Mouse (Mus musculus) olfactory bulb, adult 2 months (tissue): Measurements from ENCODE around the gene Psma1. TPM values are rescaled to one million over a fixed set of nuclear protein-coding genes. Genes with fewer than 3 reads are reported as not detected.

Source experiments
- H3K27ac ChIP-seq: fragments of 200-500 bp; 2 replicates; pipeline ENCODE4 v1.5.1; 2012; ENCODE audit warnings: low read depth, low read length; ENCODE audit not compliant: insufficient read depth
- H3K4me1 ChIP-seq: fragments of 200-500 bp; 2 replicates; pipeline ENCODE4 v1.6.1; 2012; ENCODE audit warnings: low read length; ENCODE audit not compliant: control insufficient read depth, insufficient read depth
- H3K4me3 ChIP-seq: fragments of 200-500 bp; 2 replicates; pipeline ENCODE4 v1.5.1; 2012; ENCODE audit warnings: mild to moderate bottlenecking, low read depth, low read length, moderate library complexity; ENCODE audit not compliant: insufficient read depth
- CTCF ChIP-seq: fragments of 200-500 bp; IDR thresholded peaks from 2 replicates; pipeline ENCODE4 v1.5.1; 2012; ENCODE audit warnings: low read depth, mild to moderate bottlenecking, low read length, moderate library complexity; ENCODE audit not compliant: insufficient read depth
- POLR2A ChIP-seq: fragments of 200-500 bp; IDR thresholded peaks from 2 replicates; pipeline ENCODE4 v1.6.1; 2012; ENCODE audit warnings: mild to moderate bottlenecking, low read depth, low read length, moderate library complexity; ENCODE audit not compliant: insufficient read depth
- WGBS: fragments of 180-500 bp; shearing (Covaris S2); methylation state at CpG from one replicate; pipeline ENCODE4 v1.1.7; 2018; 5-methylcytosine and 5-hydroxymethylcytosine counted together
- polyA plus RNA-seq: library from polyadenylated mRNA; stranded (reverse); fragments of >200 nt; gene quantifications from 2 replicates; pipeline ENCODE4 v1.2.4, GENCODE M21; 2012; ENCODE audit warnings: low replicate concordance; ENCODE audit not compliant: missing spikeins, insufficient read depth, insufficient read length

Gene Psma1
- polyA plus RNA-seq, 1 experiment: not detected

DNA sequence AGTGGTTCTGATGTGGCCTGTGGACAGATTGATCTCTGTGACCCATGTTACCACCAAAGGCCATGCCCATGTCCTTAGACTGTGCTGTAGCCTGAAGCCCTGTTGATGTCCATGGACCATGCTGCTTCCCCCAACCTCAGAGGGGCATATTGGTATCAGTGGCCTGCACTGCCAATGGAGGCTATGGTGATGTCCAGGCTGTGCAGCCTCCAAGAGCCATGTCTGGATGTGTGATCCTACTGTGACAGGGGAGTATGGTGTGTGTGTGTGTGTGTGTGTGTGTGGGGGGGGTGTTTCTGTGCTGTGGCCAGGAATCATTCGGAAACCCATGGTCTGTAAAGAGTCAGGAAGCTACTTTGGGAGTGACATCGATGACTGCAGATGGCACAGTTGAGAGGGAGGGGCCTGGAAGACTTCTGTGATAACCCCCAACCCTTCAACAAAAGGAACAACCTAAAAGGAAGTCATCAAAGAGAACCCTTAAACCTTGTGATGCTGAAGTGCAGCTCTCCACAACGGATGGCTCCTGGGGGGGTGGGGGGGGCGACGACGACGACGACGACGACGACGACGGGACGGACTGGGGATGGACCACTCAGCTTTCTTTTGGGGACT lies 8.5 kb upstream of the Psma1 start:
- H3K4me3 ChIP-seq: no peak overlapping the region
- H3K27ac ChIP-seq: no peak overlapping the region
- 96% methylated on average over 14 of the region's 14 CpGs for WGBS
- no peaks in the 10 kb centered on the region for H3K4me1 ChIP-seq
- no peak for TF ChIP-seq CTCF
- TF ChIP-seq POLR2A: no peak

DNA sequence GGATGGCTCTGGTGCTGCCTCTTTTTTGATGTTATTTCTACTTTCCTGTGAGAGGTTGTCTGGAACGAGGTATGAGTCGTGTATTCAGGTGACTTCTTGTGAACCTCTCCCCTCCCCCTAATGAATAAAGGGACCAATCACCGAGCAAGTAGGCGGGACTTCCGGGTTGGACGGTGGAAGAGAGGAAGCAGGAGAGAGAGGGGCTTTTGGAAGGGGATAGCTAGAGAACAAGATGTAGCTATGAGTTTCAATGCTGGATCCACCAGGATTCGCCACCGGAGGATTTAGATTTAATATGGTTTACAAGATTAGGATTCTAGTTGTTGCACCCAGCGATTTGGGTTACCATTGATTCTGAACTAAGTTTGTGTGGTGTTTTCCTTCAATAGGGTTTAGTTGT lies 7.1 kb upstream of the Psma1 start:
- Histone ChIP-seq H3K27ac (no peak overlapping the region), H3K4me1 (no peaks in the 10 kb centered on the region), H3K4me3 (no peak overlapping the region)
- WGBS: 79% methylated on average over 9 of the region's 9 CpGs
- TF ChIP-seq POLR2A (no peak), CTCF (no peak)

DNA sequence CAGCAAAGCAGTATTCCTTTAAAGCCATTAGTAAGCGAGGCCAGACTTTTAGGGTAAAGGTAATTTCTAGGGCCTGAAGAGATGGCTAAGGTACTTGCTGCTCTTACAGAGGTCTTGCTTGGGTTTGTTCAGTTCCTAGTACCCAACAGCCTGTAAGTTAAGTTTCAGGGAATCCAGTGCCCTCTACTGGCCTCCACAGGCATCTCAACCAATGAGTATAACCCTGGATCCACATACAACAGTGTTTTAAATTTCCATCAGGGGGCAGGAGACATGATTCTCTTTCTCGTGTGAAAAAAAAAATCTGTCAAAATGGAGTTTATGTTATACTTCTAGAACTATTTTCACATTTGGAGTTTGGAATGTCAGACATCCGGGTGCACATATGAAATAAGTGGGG lies 5.8 kb upstream of the Psma1 start:
- 56% methylated on average over 3 of the region's 3 CpGs for WGBS
- no peak for TF ChIP-seq CTCF
- TF ChIP-seq POLR2A: no peak

DNA sequence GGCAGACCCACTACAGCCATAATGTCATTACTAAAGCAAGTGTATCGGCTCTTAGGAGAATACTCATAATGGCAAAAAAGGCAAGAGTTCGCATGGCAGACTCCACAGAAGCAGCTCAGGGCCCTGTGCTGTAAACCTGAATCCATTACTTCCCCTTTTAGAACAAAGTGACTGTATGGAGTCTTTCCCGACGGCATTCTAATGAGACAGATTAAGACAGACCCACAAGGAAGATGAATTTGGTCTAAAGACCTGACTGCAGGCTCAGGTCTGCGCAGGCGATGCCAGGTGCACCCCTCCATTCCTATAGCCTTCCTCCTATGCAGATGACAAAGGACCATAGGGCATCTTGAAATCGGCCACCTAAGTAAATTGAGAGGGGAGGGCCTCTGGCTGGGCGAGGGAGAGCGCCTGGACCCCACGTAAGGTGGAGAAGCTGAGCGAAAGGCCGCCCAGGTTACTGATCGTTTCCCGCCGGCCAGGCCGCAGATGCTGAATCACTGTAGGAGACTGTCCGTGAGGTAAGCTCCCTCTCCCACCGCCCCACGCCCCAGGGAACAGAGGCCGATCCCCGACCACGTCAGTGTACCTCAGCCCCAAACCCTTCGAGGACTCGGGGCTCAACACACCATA lies 430 bp downstream of the Psma1 start:
- Histone ChIP-seq H3K4me1 (no peaks in the 10 kb centered on the region), H3K27ac (peak overlapping the region; percentile 38; the same call in 1 of the 2 replicates), H3K4me3 (peak overlapping the region; percentile 86)
- under 1% methylated on average over 24 of the region's 24 CpGs for WGBS
- TF ChIP-seq CTCF (no peak), POLR2A (no peak)

More for the DNA sequence above, 5.8 kb upstream of the Psma1 start:
- Histone ChIP-seq H3K4me1 (no peaks in the 10 kb centered on the region), H3K27ac (no peak overlapping the region), H3K4me3 (no peak overlapping the region)

DNA sequence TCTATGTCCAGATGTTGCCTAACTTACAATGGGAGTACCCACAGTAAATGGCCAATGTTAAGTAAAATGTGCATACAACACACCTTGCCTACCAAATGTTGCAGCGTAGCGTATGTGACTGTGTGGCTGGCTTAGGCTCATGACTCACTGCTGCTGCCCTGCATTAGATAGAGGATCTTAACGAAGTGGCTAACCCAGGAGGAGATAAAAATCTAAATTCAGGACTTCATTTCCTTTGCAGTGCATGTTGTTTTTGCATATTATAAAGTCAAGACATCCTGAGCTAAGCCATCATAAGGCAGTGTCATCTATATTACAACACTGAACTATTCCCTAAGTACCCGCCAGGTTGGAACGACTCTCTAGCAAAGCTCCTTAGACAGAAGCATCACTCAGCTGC lies 7.5 kb downstream of the Psma1 start:
- Histone ChIP-seq H3K4me1 (no peaks in the 10 kb centered on the region), H3K27ac (no peak overlapping the region), H3K4me3 (no peak overlapping the region)
- 97% methylated on average over 5 of the region's 5 CpGs for WGBS
- TF ChIP-seq POLR2A: no peak
- TF ChIP-seq CTCF: no peak

DNA sequence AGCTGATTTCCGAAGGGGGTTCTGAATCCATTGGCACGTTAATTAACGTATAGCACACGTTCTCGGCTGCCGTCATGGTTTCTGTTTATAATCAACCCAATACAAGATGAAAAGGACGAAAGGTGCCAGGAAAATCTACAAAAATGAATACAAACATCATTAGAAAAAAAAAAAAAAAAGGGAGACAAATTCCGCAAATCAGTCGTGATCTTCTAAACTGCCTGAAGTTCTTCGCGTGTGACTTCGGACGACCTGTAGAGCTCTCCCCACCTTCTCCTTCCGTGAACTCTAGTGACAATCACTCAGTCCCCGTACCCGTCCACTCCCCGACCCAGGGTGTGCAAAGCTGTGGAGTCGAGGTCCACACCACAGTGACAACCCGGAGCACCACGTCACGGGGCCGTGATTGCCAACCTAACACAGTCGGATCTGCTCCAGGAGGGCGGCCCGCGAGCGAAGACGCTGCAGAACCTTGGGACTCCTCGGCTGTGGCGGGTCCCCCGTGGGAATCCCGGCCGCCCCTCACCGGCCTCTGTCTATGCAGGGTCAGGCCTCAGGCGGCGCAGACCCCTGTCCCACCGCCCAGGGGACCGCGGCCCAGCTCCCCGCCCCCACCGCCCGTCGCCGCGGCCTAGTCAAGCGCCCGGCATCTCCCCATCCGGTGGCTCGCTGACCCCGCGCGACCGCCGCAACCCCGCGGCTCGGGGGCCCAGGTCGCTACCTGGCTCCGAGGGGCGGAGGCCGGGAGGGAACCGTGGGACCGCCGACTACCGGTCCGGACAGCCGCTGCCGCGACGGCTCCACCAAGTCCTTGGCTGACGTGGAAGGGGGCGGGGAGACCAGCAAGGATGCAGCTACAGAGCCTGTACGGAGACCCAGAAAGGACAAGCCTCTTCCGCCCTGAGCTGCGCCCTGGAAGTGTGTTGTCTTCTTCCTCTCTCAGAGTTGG lies 21.8 kb downstream of the Psma1 start, which contains the start of gene Copb1:
TSS of gene Copb1 (minus strand) at position 827 of the 949 bp plus-strand sequence.
- Histone ChIP-seq H3K4me1 (peaks cover 5% of the 10 kb centered on the region; the same call in 1 of the 2 replicates), H3K4me3 (peak within 1 kb of the TSS; percentile 75), H3K27ac (no peak within 1 kb of the TSS)
- TF ChIP-seq CTCF (no peak), POLR2A (0 out of 2 replicates have a peak, but pooled peaks have one; percentile 28)
- WGBS: under 1% methylated on average over 75 of the region's 75 CpGs

DNA sequence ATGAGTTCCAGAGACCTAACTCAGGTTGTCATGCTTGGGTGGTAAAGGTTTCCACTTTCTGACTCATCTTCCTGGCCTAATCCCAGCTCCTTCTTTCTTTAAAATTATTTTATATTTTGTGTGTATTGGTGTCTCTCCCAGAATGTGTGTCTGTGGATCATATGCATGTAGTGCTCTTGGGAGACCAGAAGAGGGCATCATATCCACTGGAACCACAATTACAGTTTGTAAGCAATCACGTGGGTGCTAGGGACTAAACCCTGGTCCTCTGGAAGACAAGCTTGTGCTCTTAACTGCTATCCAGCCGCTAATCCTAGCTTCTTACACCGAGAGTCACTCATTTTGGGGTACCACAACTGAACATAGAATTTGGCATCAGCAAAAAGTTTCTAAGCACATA lies 24.2 kb downstream of the Psma1 start:
- peaks cover 5% of the 10 kb centered on the region; the same call in 1 of the 2 replicates for H3K4me1 ChIP-seq
- 90% methylated on average over 3 of the region's 3 CpGs for WGBS
- no peak overlapping the region for H3K27ac ChIP-seq
- H3K4me3 ChIP-seq: no peak overlapping the region
- no peak for TF ChIP-seq POLR2A
- no peak for TF ChIP-seq CTCF

DNA sequence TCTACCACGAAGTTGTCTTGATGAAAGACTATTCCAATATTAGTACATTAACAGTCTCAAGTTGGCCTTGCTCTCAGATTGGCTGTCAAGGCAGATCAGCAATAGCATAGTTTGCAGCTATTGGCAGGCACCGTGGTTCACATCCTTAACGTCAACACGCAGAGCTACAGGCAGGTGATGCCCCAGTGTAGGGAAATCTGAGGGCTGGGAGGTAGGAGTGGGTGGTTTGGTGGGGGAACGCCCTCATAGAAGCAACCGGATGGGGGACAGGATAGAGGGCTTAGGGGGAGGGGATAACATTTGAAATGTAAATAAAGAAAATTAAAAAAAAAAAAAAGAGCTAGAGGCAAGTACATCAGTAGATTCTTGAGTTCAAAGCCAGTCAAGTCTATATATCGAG lies 41.9 kb downstream of the Psma1 start:
- 66% methylated on average over 7 of the region's 7 CpGs for WGBS
- no peak overlapping the region for H3K27ac ChIP-seq
- H3K4me3 ChIP-seq: no peak overlapping the region
- TF ChIP-seq POLR2A (no peak), CTCF (no peak)
- H3K4me1 ChIP-seq: no peaks in the 10 kb centered on the region

DNA sequence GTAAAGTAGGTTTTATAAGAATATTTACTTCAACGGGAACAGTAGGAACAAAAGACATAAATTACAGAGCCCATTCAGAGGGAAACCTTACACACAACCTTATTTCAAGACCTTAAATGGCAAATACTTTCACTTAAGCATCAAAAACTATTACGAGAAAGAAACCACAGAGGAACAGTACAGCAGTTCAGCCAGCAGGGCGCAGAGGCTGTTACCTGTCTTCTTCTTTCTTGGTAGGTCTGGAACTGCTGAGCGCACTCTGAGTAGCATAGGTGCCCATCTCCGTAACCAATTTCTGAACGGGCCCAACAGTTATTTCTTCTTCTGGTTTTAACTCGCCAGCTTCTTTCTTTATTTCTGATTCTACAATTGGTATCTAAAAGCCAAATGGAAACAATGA lies 42.9 kb downstream of the Psma1 start:
- TF ChIP-seq CTCF (no peak), POLR2A (no peak)
- no peak overlapping the region for H3K27ac ChIP-seq
- H3K4me3 ChIP-seq: no peak overlapping the region
- H3K4me1 ChIP-seq: no peaks in the 10 kb centered on the region
- WGBS: 90% methylated on average over 7 of the region's 7 CpGs
